26 mouse cellular contexts compared by ENCODE assay signal in the genomic region with DNA sequence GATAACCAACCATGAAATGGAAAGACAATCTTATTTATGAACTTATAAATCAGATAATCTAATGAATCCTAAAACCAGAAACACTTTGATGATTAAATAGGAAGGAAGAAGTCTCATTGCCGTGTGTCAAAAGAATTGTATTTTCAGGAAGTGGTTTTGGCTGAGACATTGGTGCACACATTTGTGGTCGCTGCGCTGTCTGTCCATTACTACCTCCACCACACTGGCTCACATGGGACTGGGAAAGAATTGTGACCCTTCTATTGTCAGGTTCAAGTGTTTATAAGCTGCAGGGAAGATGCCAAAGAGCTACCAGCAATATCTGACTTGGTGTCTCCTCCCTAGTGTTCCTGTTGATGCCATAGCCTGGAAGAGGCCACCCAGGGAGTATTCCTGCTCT.
A peak's percentile ranks its signal among the peaks of the same experiment; 100 is the strongest.
DNase-seq lines count a peak whose midpoint lies in the region; ATAC-seq lines count a peak whose summit lies in the region.
"Had no signal": no experiment of that assay in that cellular context is flagged by ENCODE, and none has a peak within 500 bp of the region (broad histone marks: within the 10 kb centered on the region; RNA-seq: fewer than 3 reads in every experiment).

No protein-coding gene starts in this region.

- no peak overlapping the region for H3K4me2 ChIP-seq in hindbrain, embryonic 12.5 days (replicated peaks)
- H3K4me2 ChIP-seq in midbrain, embryonic 14.5 days (ENCODE audit: low read length): no peak overlapping the region
- H3K4me2 ChIP-seq: embryonic facial prominence, embryonic 12.5 days; forebrain, embryonic 13.5 days; forebrain, embryonic 15.5 days had no signal

- no peak overlapping the region for H3K9ac ChIP-seq in hindbrain, embryonic 12.5 days
- no peak overlapping the region for H3K9ac ChIP-seq in midbrain, embryonic 14.5 days (replicated peaks; ENCODE audit: low read length)
- H3K9ac ChIP-seq: embryonic facial prominence, embryonic 12.5 days; forebrain, embryonic 13.5 days; forebrain, embryonic 15.5 days; forebrain, postnatal 0 days had no signal

- peak; percentile 86 for ATAC-seq in granulocyte monocyte progenitor cell, adult 5-6 weeks (replicated peaks; ENCODE audit: poor library complexity, severe bottlenecking)
- ATAC-seq in megakaryocyte, adult 5-6 weeks (ENCODE audit: poor library complexity, severe bottlenecking): peak; percentile 45; the same call in 1 of the 2 replicates
- ATAC-seq in hindbrain, embryonic 12.5 days (ENCODE audit: low FRiP score): no peak
- no peak for ATAC-seq in midbrain, embryonic 14.5 days (ENCODE audit: low FRiP score, low TSS enrichment)
- ATAC-seq: CD4-positive, CD25-positive, alpha-beta regulatory T cell, adult 4 months; forebrain, embryonic 13.5 days; forebrain, embryonic 15.5 days; forebrain, postnatal 0 days had no signal

- H3K36me3 ChIP-seq in hindbrain, embryonic 12.5 days: no peaks in the 10 kb centered on the region
- no peaks in the 10 kb centered on the region for H3K36me3 ChIP-seq in midbrain, embryonic 14.5 days (ENCODE audit: control insufficient read depth, insufficient read depth, low read length)
- no peaks in the 10 kb centered on the region for H3K36me3 ChIP-seq in hindbrain, embryonic 10.5 days
- H3K36me3 ChIP-seq: embryonic facial prominence, embryonic 12.5 days; forebrain, embryonic 15.5 days; G1E had no signal

- DNase-seq in 416B (ENCODE audit: low read depth) (peak; percentile 71), MN1 (ENCODE audit: low spot score) (no peak)
- DNase-seq in c-Kit-positive CD71-negative TER-119-negative erythroid progenitor cells, embryonic 14.5 days (ENCODE audit: low read depth): peak; percentile 10
- DNase-seq in midbrain, embryonic 14.5 days: no peak
- no peak for DNase-seq in hindbrain, embryonic 10.5 days (ENCODE audit: low spot score)
- DNase-seq: adrenal gland, adult 2 months; adrenal gland, postnatal 10 days; adrenal gland, postnatal 25 days; B cell, adult 2 months; cerebellum, adult 11 months; cerebellum, adult 18-20 months; cerebellum, adult 8-10 months; cerebellum, adult 9-11 months; cerebellum, postnatal 14 days; cerebellum, postnatal 36 days; forebrain, postnatal 0 days had no signal

- no peaks in the 10 kb centered on the region for H3K4me1 ChIP-seq in hindbrain, embryonic 12.5 days
- no peaks in the 10 kb centered on the region for H3K4me1 ChIP-seq in midbrain, embryonic 14.5 days (ENCODE audit: control insufficient read depth, insufficient read depth, low read length)
- H3K4me1 ChIP-seq in hindbrain, embryonic 10.5 days (replicated peaks): no peaks in the 10 kb centered on the region
- H3K4me1 ChIP-seq: embryonic facial prominence, embryonic 12.5 days; forebrain, embryonic 13.5 days; forebrain, embryonic 15.5 days had no signal

- H3K9me3 ChIP-seq in hindbrain, embryonic 12.5 days (replicated peaks): no peaks in the 10 kb centered on the region
- no peaks in the 10 kb centered on the region for H3K9me3 ChIP-seq in midbrain, embryonic 14.5 days (ENCODE audit: control insufficient read depth, low read length)
- no peaks in the 10 kb centered on the region for H3K9me3 ChIP-seq in hindbrain, embryonic 10.5 days
- H3K9me3 ChIP-seq: embryonic facial prominence, embryonic 10.5 days; embryonic facial prominence, embryonic 12.5 days; forebrain, embryonic 13.5 days; forebrain, embryonic 15.5 days; G1E had no signal

- no peaks in the 10 kb centered on the region for H3K27me3 ChIP-seq in hindbrain, embryonic 12.5 days
- no peaks in the 10 kb centered on the region for H3K27me3 ChIP-seq in midbrain, embryonic 14.5 days (ENCODE audit: control insufficient read depth, insufficient read depth, low read length)
- no peaks in the 10 kb centered on the region for H3K27me3 ChIP-seq in hindbrain, embryonic 10.5 days (ENCODE audit: insufficient read depth, poor library complexity, severe bottlenecking)
- H3K27me3 ChIP-seq: CH12.LX; embryonic facial prominence, embryonic 12.5 days; forebrain, embryonic 13.5 days; forebrain, embryonic 15.5 days had no signal

- no peak overlapping the region for H3K27ac ChIP-seq in hindbrain, embryonic 12.5 days
- no peak overlapping the region for H3K27ac ChIP-seq in midbrain, embryonic 14.5 days (replicated peaks; ENCODE audit: low read depth, low read length)
- no peak overlapping the region for H3K27ac ChIP-seq in hindbrain, embryonic 10.5 days
- H3K27ac ChIP-seq: embryonic facial prominence, embryonic 10.5 days; embryonic facial prominence, embryonic 12.5 days; forebrain, embryonic 13.5 days; forebrain, embryonic 15.5 days had no signal

- no peak overlapping the region for H3K4me3 ChIP-seq in hindbrain, embryonic 12.5 days
- H3K4me3 ChIP-seq in midbrain, embryonic 14.5 days (replicated peaks; ENCODE audit: low read depth, low read length): no peak overlapping the region
- H3K4me3 ChIP-seq in hindbrain, embryonic 10.5 days: no peak overlapping the region
- H3K4me3 ChIP-seq: embryonic facial prominence, embryonic 10.5 days; embryonic facial prominence, embryonic 12.5 days; forebrain, embryonic 13.5 days; forebrain, embryonic 15.5 days had no signal

- 93% methylated on average over 3 of the region's 3 CpGs for WGBS in hindbrain, embryonic 12.5 days
- 91% methylated on average over 3 of the region's 3 CpGs for WGBS in midbrain, embryonic 14.5 days
- 94% methylated on average over 3 of the region's 3 CpGs for WGBS in hindbrain, embryonic 10.5 days

Comparison
In these comparisons a context has a peak if more than half of its experiments do, and no peak if none do; other contexts are left out.
1. DNase-seq: peak in 416B (single experiment) and c-Kit-positive CD71-negative TER-119-negative erythroid progenitor cells, embryonic 14.5 days (single experiment); none in midbrain, embryonic 14.5 days (single experiment), hindbrain, embryonic 10.5 days (single experiment) and MN1 (single experiment).
2. ATAC-seq: peak in granulocyte monocyte progenitor cell, adult 5-6 weeks (single experiment) and megakaryocyte, adult 5-6 weeks (single experiment); none in hindbrain, embryonic 12.5 days (single experiment) and midbrain, embryonic 14.5 days (single experiment).